Mouse (Mus musculus) adrenal gland, postnatal 14 days (tissue): ENCODE results near the gene Tmtc2. TPM values are rescaled to one million over a fixed set of nuclear protein-coding genes. Genes with fewer than 3 reads are reported as not detected.

Experiments
- DNase-seq: peaks from one replicate; pipeline ENCODE4 v3.0.0; 2021; ENCODE audit warnings: mixed read lengths
- total RNA-seq: library from RNA; stranded (reverse); gene quantifications from 2 replicates; pipeline ENCODE4 v1.2.3, GENCODE M21; 2021

Gene Tmtc2
- total RNA-seq, 1 experiment from 2014 or later, result 9.1 TPM

DNA sequence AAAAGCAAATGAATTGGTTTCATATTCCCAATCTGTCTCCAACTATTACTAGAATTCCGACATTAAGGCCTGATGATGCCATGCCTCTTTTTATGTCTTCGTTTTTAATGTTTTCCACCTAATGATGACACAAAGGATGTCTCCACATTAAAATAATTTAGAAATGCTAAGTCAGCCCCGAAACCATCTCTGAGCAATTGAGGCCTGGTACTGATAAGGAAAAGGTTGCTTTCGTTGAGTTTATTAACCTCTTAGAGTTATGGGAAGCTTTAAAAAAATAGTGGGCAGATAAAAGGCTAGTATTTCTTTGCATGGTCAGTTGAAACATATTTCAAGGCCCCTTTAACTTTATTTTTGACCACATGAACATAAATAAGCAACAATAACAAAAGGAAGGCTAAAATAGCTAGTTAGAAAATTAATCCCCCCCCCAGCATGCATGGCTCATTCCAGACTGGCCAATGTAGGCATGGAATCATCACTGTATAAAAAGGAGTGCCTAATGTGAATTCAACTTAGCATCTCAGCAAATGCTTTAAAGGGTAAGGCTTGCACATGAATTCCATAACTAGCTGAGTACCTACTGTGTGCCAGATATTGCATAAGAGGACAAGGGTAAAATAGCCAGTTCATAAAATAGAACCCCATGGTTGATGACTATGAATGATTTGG lies 168.3 kb downstream of the Tmtc2 start:
- no peak for DNase-seq

- no peak for DNase-seq
These were observed 170.3 kb downstream of the Tmtc2 start for GRCm38 (mm10) chr10:105403931-105404330.

- DNase-seq, result no peak
These were observed 171.8 kb downstream of the Tmtc2 start for GRCm38 (mm10) chr10:105402481-105402779.

- no peak for DNase-seq
These were observed 172.3 kb downstream of the Tmtc2 start for GRCm38 (mm10) chr10:105401754-105402480.

GRCm38 (mm10) chr10:105399316-105399715 lies 174.9 kb downstream of the Tmtc2 start:
- no peak for DNase-seq

DNA sequence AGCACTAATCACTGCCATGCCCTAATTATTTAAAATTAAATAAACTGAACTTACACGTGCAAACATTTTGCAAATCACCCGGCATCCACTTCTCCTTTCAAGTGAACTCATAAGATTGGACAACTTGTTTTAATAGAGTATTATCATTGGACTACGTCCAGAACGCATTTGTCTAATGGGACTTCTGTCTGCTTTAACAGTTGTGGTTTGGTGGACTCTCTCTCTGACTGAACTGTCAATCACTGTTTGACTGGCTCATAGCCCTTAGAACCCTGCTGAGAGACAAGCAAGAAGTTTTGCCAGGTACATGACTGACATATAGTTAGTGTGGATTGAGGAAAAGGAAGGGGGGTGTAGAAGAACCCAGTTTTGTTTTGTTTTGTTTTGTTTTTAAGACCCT lies 190.2 kb downstream of the Tmtc2 start:
- no peak for DNase-seq

DNA sequence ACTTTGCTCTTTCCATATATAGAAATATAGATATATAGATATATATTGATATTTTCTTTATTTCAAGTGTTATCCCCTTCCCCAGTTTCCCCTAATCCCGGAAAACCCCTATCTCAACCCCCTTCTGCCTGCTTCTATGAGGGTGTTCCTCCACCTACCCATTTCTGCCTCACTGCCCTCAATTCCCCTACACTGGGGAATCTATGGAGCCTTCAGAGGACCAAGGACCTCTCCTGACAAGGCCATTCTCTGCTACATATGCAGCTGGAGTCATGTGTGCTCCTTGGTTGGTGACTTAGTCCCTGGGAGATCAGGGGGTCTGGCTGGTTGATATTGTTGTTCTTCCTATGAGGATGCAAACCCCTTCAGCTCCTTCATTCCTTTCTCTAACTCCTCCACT lies 192.5 kb downstream of the Tmtc2 start:
- no peak for DNase-seq

DNA sequence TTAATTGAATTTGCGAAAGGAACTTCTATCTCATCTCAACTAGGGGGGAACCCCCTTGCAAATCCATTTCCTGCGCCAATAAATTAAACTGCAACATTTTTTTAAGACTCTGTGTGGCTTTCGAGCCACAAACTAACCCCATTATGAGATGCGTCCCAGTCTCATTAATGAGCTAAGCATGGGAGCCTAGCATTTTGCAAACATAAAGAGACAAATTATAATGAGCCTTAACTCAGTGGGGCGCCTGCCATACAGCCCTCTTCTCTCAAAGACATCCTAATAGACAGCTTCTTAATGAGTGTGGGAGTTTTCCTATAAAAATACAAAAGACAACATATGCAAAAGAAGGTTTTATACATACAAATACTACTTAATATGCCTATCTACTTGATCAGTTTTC lies 193.0 kb downstream of the Tmtc2 start:
- DNase-seq, result no peak

DNA sequence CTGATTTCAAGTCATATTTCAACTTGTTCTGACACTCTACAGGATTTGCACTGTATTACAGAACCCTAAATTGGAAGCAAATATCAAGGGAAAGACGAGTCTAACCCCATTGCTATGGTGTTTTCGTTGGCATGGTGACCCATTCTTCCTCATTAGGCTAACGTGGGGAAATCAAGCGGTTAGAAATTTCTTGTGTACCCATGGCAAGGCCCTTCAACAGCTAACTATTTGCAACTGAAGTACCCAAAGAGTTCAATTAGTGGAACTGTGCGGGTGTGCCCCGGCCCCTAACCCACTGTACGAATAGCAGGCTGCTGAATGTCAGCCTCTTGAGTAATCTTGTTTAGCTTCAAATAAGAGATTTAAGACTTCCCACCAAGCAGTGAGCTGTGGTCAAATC lies 193.7 kb downstream of the Tmtc2 start:
- no peak for DNase-seq

GRCm38 (mm10) chr10:105377711-105378110 lies 196.5 kb downstream of the Tmtc2 start:
- DNase-seq, result no peak

DNA sequence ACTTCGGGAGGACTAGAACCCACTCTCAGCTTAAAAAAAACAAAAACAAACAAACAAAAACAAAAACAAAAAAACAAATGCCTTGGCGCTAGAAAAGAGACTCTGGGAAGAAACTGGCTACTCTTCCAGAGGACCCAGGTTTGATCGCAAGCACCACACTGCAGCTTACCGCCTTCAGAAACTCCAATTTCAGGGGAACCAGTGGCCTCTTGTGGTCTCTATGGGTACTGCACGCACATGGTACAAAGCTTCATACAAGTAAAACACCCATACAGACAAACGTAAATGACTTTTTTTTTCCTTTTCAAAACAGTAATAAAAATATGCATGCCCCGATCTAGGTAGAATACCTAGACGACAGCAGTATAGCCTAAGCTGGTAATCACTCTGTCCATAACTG lies 201.0 kb downstream of the Tmtc2 start:
- DNase-seq, result no peak

- DNase-seq, result no peak
These were observed 206.0 kb downstream of the Tmtc2 start for GRCm38 (mm10) chr10:105368242-105368641.

DNA sequence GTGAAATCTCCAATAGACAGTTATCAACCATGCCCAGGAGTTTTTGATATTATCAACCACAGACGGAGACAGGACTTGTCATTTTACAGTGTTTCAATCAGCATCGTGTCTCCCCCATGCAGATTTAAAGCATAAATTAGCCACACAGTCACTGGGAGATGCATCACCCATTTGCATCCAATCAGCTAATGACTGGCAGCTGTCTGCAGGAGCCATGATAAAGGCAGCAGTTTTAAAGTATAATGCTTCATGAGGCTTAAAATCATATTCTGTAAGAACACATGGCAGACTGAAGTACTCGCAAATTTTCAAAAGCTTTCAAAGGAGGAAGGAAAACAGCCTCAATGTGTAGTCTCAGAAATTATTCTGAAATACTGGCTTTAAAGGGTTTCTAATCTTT lies 209.8 kb downstream of the Tmtc2 start:
- DNase-seq, result no peak

GRCm38 (mm10) chr10:105350301-105350700 lies 223.9 kb downstream of the Tmtc2 start:
- no peak for DNase-seq

GRCm38 (mm10) chr10:105345920-105346319 lies 228.3 kb downstream of the Tmtc2 start:
- DNase-seq, result no peak

DNA sequence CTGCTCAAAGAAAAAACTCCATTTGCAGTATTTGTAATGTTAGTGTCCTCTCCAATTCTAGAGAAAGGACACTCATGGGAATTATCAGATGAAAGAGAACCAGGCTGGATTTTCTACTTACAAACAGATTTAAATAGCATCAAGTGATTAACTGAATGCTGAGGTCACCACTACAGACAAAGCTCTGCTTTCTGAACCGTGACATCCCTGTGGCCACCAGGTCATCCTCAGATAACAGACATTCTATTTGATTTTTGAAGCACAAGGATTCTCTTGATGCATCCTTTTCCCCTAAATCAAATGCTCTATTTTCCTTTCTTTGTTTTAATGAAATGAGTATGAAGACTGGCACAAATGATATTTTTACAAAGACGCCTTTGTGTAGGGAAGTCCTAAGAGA lies 241.4 kb downstream of the Tmtc2 start:
- no peak for DNase-seq

- no peak for DNase-seq
These were observed 243.9 kb downstream of the Tmtc2 start for GRCm38 (mm10) chr10:105330327-105330726.

DNA sequence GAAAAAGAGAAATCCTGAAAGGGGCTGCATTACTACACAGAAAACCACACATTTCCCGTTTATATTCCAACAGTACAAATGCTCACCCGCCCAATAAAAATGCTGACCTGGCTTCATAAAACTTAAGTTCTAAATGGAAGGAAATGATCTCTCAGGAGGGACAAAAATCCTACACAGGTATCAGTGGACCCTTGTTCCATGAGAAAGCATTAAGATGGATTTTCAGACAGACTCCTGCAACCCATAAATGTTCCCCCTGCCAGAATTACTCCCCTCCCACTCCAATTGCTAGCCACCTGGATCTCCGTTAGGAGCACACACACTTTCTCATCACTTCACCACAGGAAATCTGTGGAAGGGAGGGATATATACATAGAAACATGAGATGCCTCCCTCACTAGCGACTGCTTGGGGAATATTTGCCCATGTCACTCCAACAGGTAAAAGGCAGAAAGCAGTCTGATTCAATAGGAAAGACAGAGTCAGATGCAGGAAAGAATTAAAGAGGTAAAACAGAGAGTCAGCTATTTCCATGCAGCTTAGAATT lies 250.5 kb downstream of the Tmtc2 start:
- no peak for DNase-seq

DNA sequence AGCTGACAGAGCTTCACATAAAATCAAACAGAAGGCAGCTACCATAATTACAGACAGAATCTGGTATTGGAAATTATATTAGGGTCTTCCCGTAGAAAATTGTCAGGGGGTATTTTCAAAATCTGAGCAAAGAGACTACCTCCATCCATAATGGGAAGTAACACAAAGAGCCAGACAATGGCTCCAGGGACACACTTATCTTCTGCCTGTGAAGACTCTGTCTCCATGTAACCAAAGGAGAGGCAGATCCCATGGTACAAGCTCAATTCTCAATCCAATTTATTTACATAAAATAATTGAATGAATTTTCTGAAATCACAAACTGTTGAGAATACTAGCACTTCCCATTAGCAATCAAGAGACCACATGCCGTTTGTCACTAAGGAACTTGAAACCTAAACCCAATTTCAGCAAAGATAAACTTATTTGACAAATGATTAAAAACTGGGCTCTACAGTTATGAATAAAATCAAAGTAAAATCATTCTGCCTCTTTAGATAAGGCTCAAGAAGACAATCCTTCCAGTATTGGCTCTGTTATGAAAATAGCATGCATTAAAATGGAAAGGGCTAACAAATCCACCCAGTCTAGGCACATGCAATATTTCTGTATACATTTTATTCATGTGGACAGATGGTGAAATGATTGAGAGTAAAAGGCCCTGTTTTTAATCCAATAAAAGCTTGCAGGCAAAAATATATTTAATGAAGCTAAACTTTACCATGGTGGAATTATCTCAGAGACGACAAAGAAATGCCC lies 254.8 kb downstream of the Tmtc2 start:
- DNase-seq, result no peak

- no peak for DNase-seq
These were observed 255.4 kb downstream of the Tmtc2 start for GRCm38 (mm10) chr10:105318869-105319268.

DNA sequence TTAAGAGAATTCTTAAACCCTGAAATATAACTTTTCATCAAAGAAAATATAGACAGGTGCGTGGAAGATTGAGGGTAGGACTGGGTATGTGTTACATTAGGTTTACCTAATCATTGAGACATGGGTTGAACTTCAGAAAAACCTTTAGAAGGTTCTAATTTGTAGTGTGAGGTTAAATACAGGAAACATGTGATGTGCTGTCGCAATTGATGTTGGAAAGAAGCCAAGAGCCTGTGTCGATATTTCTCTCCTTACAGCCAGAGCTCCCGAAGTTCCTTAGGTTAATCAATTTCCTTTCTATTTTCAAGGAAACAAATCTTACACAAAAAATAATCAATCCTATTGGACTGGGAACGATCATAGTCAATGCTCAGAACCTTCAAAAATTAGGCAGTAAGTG lies 261.3 kb downstream of the Tmtc2 start:
- DNase-seq, result no peak

GRCm38 (mm10) chr10:105297560-105297959 lies 276.7 kb downstream of the Tmtc2 start:
- no peak for DNase-seq

DNA sequence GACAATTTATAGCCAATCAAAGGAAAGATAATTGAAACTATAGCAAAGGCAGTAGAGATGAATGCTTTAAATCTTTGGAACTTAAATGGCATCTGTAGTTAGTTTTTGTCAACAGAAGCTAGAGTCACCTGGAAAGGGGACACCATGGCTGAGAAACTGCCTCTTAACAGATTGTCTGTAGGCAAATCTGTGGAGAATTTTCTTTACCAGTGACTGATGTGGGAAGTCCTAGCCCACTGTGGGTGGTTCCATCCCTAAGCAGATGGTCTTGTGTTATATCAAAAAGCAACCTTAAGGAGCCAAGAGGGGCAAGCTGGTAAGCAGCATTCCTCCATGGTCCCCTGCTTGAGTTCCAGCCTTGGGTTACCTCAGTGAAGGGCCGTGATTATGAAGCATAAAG lies 281.3 kb downstream of the Tmtc2 start:
- no peak for DNase-seq
